9 mouse cellular contexts compared by ENCODE assay signal in genomic region chr10:81493601-81494220, GRCm38 (mm10). TPM values are rescaled to one million over a fixed set of nuclear protein-coding genes. Genes with fewer than 3 reads are reported as not detected.
DNase-seq lines count a peak whose midpoint lies in the region; ATAC-seq and TF ChIP-seq lines count a peak whose summit lies in the region.
"Had no signal": no experiment of that assay in that cellular context is flagged by ENCODE, and none has a peak within 500 bp of the region (broad histone marks: within the 10 kb centered on the region; RNA-seq: fewer than 3 reads in every experiment).

No protein-coding gene starts in this region.

- peaks cover 13% of the 10 kb centered on the region for H3K4me1 ChIP-seq in heart, postnatal 0 days (ENCODE audit: control insufficient read depth, insufficient read depth)
- peaks cover 15% of the 10 kb centered on the region; the same call in 1 of the 2 replicates for H3K4me1 ChIP-seq in spleen, adult 2 months (ENCODE audit: control insufficient read depth, insufficient read depth, insufficient read length)
- peaks cover 34% of the 10 kb centered on the region for H3K4me1 ChIP-seq in limb, embryonic 10.5 days

- no peak for DNase-seq in heart, postnatal 0 days (ENCODE audit: low spot score)
- DNase-seq in heart, adult 9 months (ENCODE audit: low spot score in 2 of 2), result no peak
- DNase-seq in spleen, adult 2 months (ENCODE audit: low read depth in 1 of 2, low spot score in 2 of 2), result peak in 1 of 2 experiments; percentile 46
- no peak for DNase-seq in spleen, postnatal 4 days (ENCODE audit: low spot score in 2 of 2)
- no peak for DNase-seq in limb, embryonic 10.5 days (ENCODE audit: low spot score)
- peak; percentile 48 to 49 for DNase-seq in thymus, postnatal 36 days
- no peak for DNase-seq in embryo, embryonic 10 days (ENCODE audit: low spot score)
- no peak for DNase-seq in ovary, postnatal 10 days (ENCODE audit: low spot score)

- H3K27me3 ChIP-seq in heart, postnatal 0 days (ENCODE audit: control insufficient read depth, insufficient read depth, low read length), result no peaks in the 10 kb centered on the region
- no peaks in the 10 kb centered on the region for H3K27me3 ChIP-seq in spleen, adult 2 months (ENCODE audit: control insufficient read depth, insufficient read depth, low read length)
- H3K27me3 ChIP-seq in limb, embryonic 10.5 days (ENCODE audit: low read depth, poor library complexity, severe bottlenecking), result no peaks in the 10 kb centered on the region

- no peak overlapping the region for H3K4me3 ChIP-seq in heart, postnatal 0 days (ENCODE audit: low read depth, low read length)
- H3K4me3 ChIP-seq in spleen, adult 2 months (ENCODE audit: extremely low read depth, insufficient read depth, insufficient read length), result no peak overlapping the region
- peak overlapping the region; percentile 90; the same call in 1 of the 2 replicates for H3K4me3 ChIP-seq in limb, embryonic 10.5 days

- H3K27ac ChIP-seq in heart, postnatal 0 days (ENCODE audit: low read depth), result no peak overlapping the region
- no peak overlapping the region for H3K27ac ChIP-seq in spleen, adult 2 months (ENCODE audit: insufficient read depth, low read length)
- no peak overlapping the region for H3K27ac ChIP-seq in limb, embryonic 10.5 days

- ATAC-seq in heart, postnatal 0 days (ENCODE audit: insufficient read depth, low read depth), result no peak
- ATAC-seq: hindbrain, embryonic 16.5 days had no signal

- 76% methylated on average over 8 of the region's 8 CpGs for WGBS in heart, postnatal 0 days
- WGBS in spleen, adult 2 months, result 83% methylated on average over 8 of the region's 8 CpGs
- WGBS in limb, embryonic 10.5 days, result 88% methylated on average over 8 of the region's 8 CpGs

- peak; percentile 26; the same call in 1 of the 2 replicates for TF ChIP-seq CTCF in heart, postnatal 0 days (IDR thresholded peaks at IDR 0.05; ENCODE audit: low read depth)
- TF ChIP-seq CTCF in spleen, adult 2 months (IDR thresholded peaks at IDR 0.05; ENCODE audit: extremely low read depth, insufficient read depth, insufficient read length, insufficient replicate concordance), result peak; percentile 45; the same call in 1 of the 2 replicates

- no peak overlapping the region for H3K4me2 ChIP-seq in heart, postnatal 0 days (ENCODE audit: low read depth, low read length)

- no peak overlapping the region for H3K9ac ChIP-seq in heart, postnatal 0 days (replicated peaks; ENCODE audit: low read depth, low read length)

- peaks cover 42% of the 10 kb centered on the region for H3K36me3 ChIP-seq in heart, postnatal 0 days (replicated peaks; ENCODE audit: control insufficient read depth, insufficient read depth, low read length)
- H3K36me3 ChIP-seq in spleen, adult 2 months (ENCODE audit: control insufficient read depth, insufficient read depth, low read length), result peaks cover 37% of the 10 kb centered on the region
- peaks cover 60% of the 10 kb centered on the region for H3K36me3 ChIP-seq in limb, embryonic 10.5 days

- TF ChIP-seq POLR2A in spleen, adult 2 months (IDR thresholded peaks at IDR 0.05; ENCODE audit: low read depth, low read length), result no peak

- TF ChIP-seq EP300 in heart, postnatal 0 days (IDR thresholded peaks at IDR 0.05; ENCODE audit: low read depth), result no peak

- H3K9me3 ChIP-seq in heart, postnatal 0 days (replicated peaks; ENCODE audit: control insufficient read depth, low read length), result no peaks in the 10 kb centered on the region
- no peaks in the 10 kb centered on the region for H3K9me3 ChIP-seq in limb, embryonic 10.5 days (replicated peaks)

RNA-seq across cellular contexts. Expression of gene Ncln, which starts 2.5 kb away (rescaled TPM):
- 88.5 and 91.5 TPM in 2 replicates for total RNA-seq in heart, postnatal 0 days (2014; rRNA removed; ENCODE audit: low replicate concordance)
- polyA plus RNA-seq in heart, postnatal 0 days (2015; fragmentation: Nextera tagmentation; extraction: Ambion mirVana), result 27.1 and 30.5 TPM in 2 replicates
- 198 and 259 TPM in 2 replicates for polyA plus RNA-seq in spleen, adult 2 months (2012; rRNA removed)
- 100 and 102 TPM in 2 replicates for polyA plus RNA-seq in limb, embryonic 10.5 days (2016; fragmentation: Nextera tagmentation; extraction: Ambion mirVana)

RNA-seq across cellular contexts. Expression of gene S1pr4, which starts 6.2 kb away (rescaled TPM):
- total RNA-seq in heart, postnatal 0 days (2014; rRNA removed; ENCODE audit: low replicate concordance), result 0.66 TPM in 1 of 2 replicates, not detected in the other
- polyA plus RNA-seq in heart, postnatal 0 days (2015; fragmentation: Nextera tagmentation; extraction: Ambion mirVana), result 0.34 and 0.43 TPM in 2 replicates
- 127 and 168 TPM in 2 replicates for polyA plus RNA-seq in spleen, adult 2 months (2012; rRNA removed)
- 0.34 and 0.39 TPM in 2 replicates for polyA plus RNA-seq in limb, embryonic 10.5 days (2016; fragmentation: Nextera tagmentation; extraction: Ambion mirVana)

RNA-seq across cellular contexts. Expression of gene Celf5, which starts 11.2 kb away (rescaled TPM):
- not detected in 2 replicates for total RNA-seq in heart, postnatal 0 days (2014; rRNA removed; ENCODE audit: low replicate concordance)
- 0.07 and 0.08 TPM in 2 replicates for polyA plus RNA-seq in heart, postnatal 0 days (2015; fragmentation: Nextera tagmentation; extraction: Ambion mirVana)
- polyA plus RNA-seq in spleen, adult 2 months (2012; rRNA removed), result 0.33 and 0.70 TPM in 2 replicates
- polyA plus RNA-seq in limb, embryonic 10.5 days (2016; fragmentation: Nextera tagmentation; extraction: Ambion mirVana), result 0.24 and 0.48 TPM in 2 replicates

RNA-seq across cellular contexts. Expression of gene Gna15, which starts 30.3 kb away (rescaled TPM):
- total RNA-seq in heart, postnatal 0 days (2014; rRNA removed; ENCODE audit: low replicate concordance), result 0.35 TPM in 1 of 2 replicates, not detected in the other
- polyA plus RNA-seq in heart, postnatal 0 days (2015; fragmentation: Nextera tagmentation; extraction: Ambion mirVana), result 0.59 and 0.63 TPM in 2 replicates
- polyA plus RNA-seq in spleen, adult 2 months (2012; rRNA removed), result 14.8 and 15.1 TPM in 2 replicates
- 0.80 and 2.0 TPM in 2 replicates for polyA plus RNA-seq in limb, embryonic 10.5 days (2016; fragmentation: Nextera tagmentation; extraction: Ambion mirVana)

RNA-seq across cellular contexts. Expression of gene Nfic, which starts 38.3 kb away (rescaled TPM):
- total RNA-seq in heart, postnatal 0 days (2014; rRNA removed; ENCODE audit: low replicate concordance), result 24.6 and 47.6 TPM in 2 replicates
- polyA plus RNA-seq in heart, postnatal 0 days (2015; fragmentation: Nextera tagmentation; extraction: Ambion mirVana), result 73.7 and 77.9 TPM in 2 replicates
- polyA plus RNA-seq in spleen, adult 2 months (2012; rRNA removed), result 26.0 and 32.4 TPM in 2 replicates
- polyA plus RNA-seq in limb, embryonic 10.5 days (2016; fragmentation: Nextera tagmentation; extraction: Ambion mirVana), result 9.3 and 19.8 TPM in 2 replicates

Comparison
In these comparisons a context has a peak if more than half of its experiments do, and no peak if none do; other contexts are left out.
1. DNase-seq: peak in thymus, postnatal 36 days (2 of 2); none in heart, postnatal 0 days (single experiment), heart, adult 9 months (0 of 2), spleen, postnatal 4 days (0 of 2), limb, embryonic 10.5 days (single experiment), embryo, embryonic 10 days (single experiment) and ovary, postnatal 10 days (single experiment).
2. RNA of gene S1pr4, which starts 6.2 kb away (polyA plus RNA-seq): 127 to 168 TPM in spleen, adult 2 months; 0.34 to 0.43 TPM in heart, postnatal 0 days and 0.34 to 0.39 TPM in limb, embryonic 10.5 days; every median in the first group is over 10 times any median in the second.